Comparison of ENCODE assay signal across 29 mouse cellular contexts in the genomic region with DNA sequence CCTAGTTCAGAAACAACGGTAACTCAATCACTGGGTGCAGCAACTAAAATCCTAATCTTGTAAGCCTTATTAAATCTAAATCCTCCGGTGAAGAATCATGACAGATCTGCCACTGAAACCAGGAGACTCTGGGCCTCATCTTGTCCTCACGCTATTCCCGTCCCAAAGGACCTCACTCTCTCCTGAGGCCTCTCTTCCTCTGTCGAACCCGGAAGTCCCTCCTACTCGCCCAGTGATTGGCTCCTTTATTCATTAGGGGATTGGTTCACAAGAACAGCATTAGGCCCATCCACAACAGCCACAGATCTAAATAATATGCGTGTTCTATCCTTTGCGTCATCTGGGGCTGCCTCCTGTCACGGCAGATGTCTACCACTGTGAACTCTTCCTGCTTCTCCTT. TPM values are rescaled to one million over a fixed set of nuclear protein-coding genes. Genes with fewer than 3 reads are reported as not detected.
DNase-seq lines count a peak whose midpoint lies in the region; ATAC-seq and TF ChIP-seq lines count a peak whose summit lies in the region.
"Had no signal": no experiment of that assay in that cellular context is flagged by ENCODE, and none has a peak within 500 bp of the region (broad histone marks: within the 10 kb centered on the region; RNA-seq: fewer than 3 reads in every experiment).

No protein-coding gene starts in this region.

- H3K9me3 ChIP-seq in midbrain, embryonic 11.5 days (ENCODE audit: control insufficient read depth, low read length), result no peaks in the 10 kb centered on the region
- no peaks in the 10 kb centered on the region for H3K9me3 ChIP-seq in midbrain, embryonic 16.5 days (replicated peaks; ENCODE audit: control insufficient read depth, low read length, poor library complexity, severe bottlenecking)
- H3K9me3 ChIP-seq in ES-Bruce4 (replicated peaks; ENCODE audit: control insufficient read depth, insufficient read depth, low read length, poor library complexity, severe bottlenecking), result 0 out of 2 replicates have a peak, but pooled peaks cover 3% of the 10 kb centered on the region
- H3K9me3 ChIP-seq: forebrain, embryonic 10.5 days; forebrain, embryonic 13.5 days; G1E; heart, embryonic 10.5 days; heart, embryonic 13.5 days had no signal

- H3K9ac ChIP-seq in midbrain, embryonic 11.5 days (ENCODE audit: low read length), result no peak overlapping the region
- no peak overlapping the region for H3K9ac ChIP-seq in midbrain, embryonic 16.5 days (ENCODE audit: low read depth, low read length)
- H3K9ac ChIP-seq in ES-Bruce4 (ENCODE audit: low read depth, poor library complexity, severe bottlenecking), result 0 out of 2 replicates have a peak overlapping the region, but pooled peaks have one; percentile 12
- H3K9ac ChIP-seq: forebrain, embryonic 13.5 days; heart, embryonic 13.5 days; hindbrain, embryonic 14.5 days had no signal

- no peak overlapping the region for H3K4me3 ChIP-seq in midbrain, embryonic 11.5 days (ENCODE audit: low read depth, low read length)
- no peak overlapping the region for H3K4me3 ChIP-seq in midbrain, embryonic 16.5 days (ENCODE audit: low read depth, low read length)
- peak overlapping the region; percentile 26 for H3K4me3 ChIP-seq in ES-Bruce4 (ENCODE audit: low read depth, low read length)
- H3K4me3 ChIP-seq: forebrain, embryonic 10.5 days; forebrain, embryonic 13.5 days; heart, adult 2 months; heart, embryonic 10.5 days; heart, embryonic 13.5 days had no signal

- no peak overlapping the region for H3K4me2 ChIP-seq in midbrain, embryonic 11.5 days
- no peak overlapping the region for H3K4me2 ChIP-seq in midbrain, embryonic 16.5 days (ENCODE audit: low read length)
- H3K4me2 ChIP-seq: forebrain, embryonic 13.5 days; heart, embryonic 13.5 days; hindbrain, embryonic 14.5 days had no signal

- no peak for TF ChIP-seq EP300 in ES-Bruce4 (IDR thresholded peaks at IDR 0.05; ENCODE audit: insufficient read depth, low read depth, low read length)

- H3K4me1 ChIP-seq in midbrain, embryonic 11.5 days (ENCODE audit: control insufficient read depth, insufficient read depth, low read length), result no peaks in the 10 kb centered on the region
- H3K4me1 ChIP-seq in midbrain, embryonic 16.5 days (ENCODE audit: control insufficient read depth, insufficient read depth, low read length), result peaks cover 2% of the 10 kb centered on the region; the same call in 1 of the 2 replicates
- no peaks in the 10 kb centered on the region for H3K4me1 ChIP-seq in ES-Bruce4 (ENCODE audit: control insufficient read depth, insufficient read depth, low read length)
- H3K4me1 ChIP-seq: heart, embryonic 10.5 days; heart, embryonic 13.5 days had no signal

- DNase-seq in midbrain, embryonic 11.5 days (ENCODE audit: low spot score, missing footprints), result peak; percentile 66
- DNase-seq in R1 (ENCODE audit: low read depth, low spot score), result peak; percentile 84
- DNase-seq in left cerebral cortex, adult 8-10 months (ENCODE audit: low spot score in 2 of 2), result no peak
- DNase-seq in thymus, postnatal 4 days, result no peak
- DNase-seq in spleen, adult 12 weeks (ENCODE audit: low spot score), result no peak
- DNase-seq: adrenal gland, postnatal 10 days; adrenal gland, postnatal 36 days; B cell, adult 2 months; cerebellum, adult 18-20 months; cerebellum, adult 9-10 months; cerebellum, postnatal 14 days; gastrocnemius, postnatal 10 days; gastrocnemius, postnatal 36 days; heart, adult 2 months; heart, postnatal 14 days; heart, postnatal 4 days had no signal

- H3K27me3 ChIP-seq in midbrain, embryonic 11.5 days (ENCODE audit: control insufficient read depth, insufficient read depth, low read length), result no peaks in the 10 kb centered on the region
- no peaks in the 10 kb centered on the region for H3K27me3 ChIP-seq in midbrain, embryonic 16.5 days (ENCODE audit: control insufficient read depth, insufficient read depth, low read depth, low read length)
- H3K27me3 ChIP-seq in ES-Bruce4 (ENCODE audit: control insufficient read depth, insufficient read depth, low read length, poor library complexity, severe bottlenecking), result no peaks in the 10 kb centered on the region
- H3K27me3 ChIP-seq: CH12.LX; forebrain, embryonic 13.5 days; heart, embryonic 13.5 days had no signal

- 90% methylated on average over 10 of the region's 10 CpGs for WGBS in midbrain, embryonic 11.5 days
- WGBS in midbrain, embryonic 16.5 days, result 89% methylated on average over 10 of the region's 10 CpGs

- no peak for TF ChIP-seq POLR2A in ES-Bruce4 (IDR thresholded peaks at IDR 0.05; ENCODE audit: insufficient read depth, low read length)

- H3K36me3 ChIP-seq in midbrain, embryonic 11.5 days (ENCODE audit: control insufficient read depth, insufficient read depth, low read length), result no peaks in the 10 kb centered on the region
- H3K36me3 ChIP-seq in midbrain, embryonic 16.5 days (ENCODE audit: control insufficient read depth, insufficient read depth, low read length), result no peaks in the 10 kb centered on the region
- no peaks in the 10 kb centered on the region for H3K36me3 ChIP-seq in ES-Bruce4 (ENCODE audit: control insufficient read depth, insufficient read depth, low read length, poor library complexity, severe bottlenecking)
- H3K36me3 ChIP-seq: forebrain, embryonic 10.5 days; G1E; heart, embryonic 10.5 days; heart, embryonic 13.5 days had no signal

- no peak for TF ChIP-seq CTCF in ES-Bruce4 (IDR thresholded peaks at IDR 0.05; ENCODE audit: low read depth, low read length)

- no peak overlapping the region for H3K27ac ChIP-seq in midbrain, embryonic 11.5 days (ENCODE audit: low read depth, low read length)
- no peak overlapping the region for H3K27ac ChIP-seq in midbrain, embryonic 16.5 days (ENCODE audit: low read length)
- H3K27ac ChIP-seq in ES-Bruce4 (ENCODE audit: insufficient read depth, low read length), result no peak overlapping the region
- H3K27ac ChIP-seq: forebrain, embryonic 10.5 days; forebrain, embryonic 13.5 days; heart, adult 2 months; heart, embryonic 10.5 days; heart, embryonic 13.5 days; hindbrain, embryonic 14.5 days; hindbrain, postnatal 0 days had no signal

- no peak for ATAC-seq in midbrain, embryonic 11.5 days (ENCODE audit: low FRiP score)
- ATAC-seq in midbrain, embryonic 16.5 days, result no peak
- ATAC-seq: forebrain, embryonic 13.5 days; forebrain, embryonic 16.5 days; hindbrain, postnatal 0 days had no signal

RNA-seq across cellular contexts. Expression of gene Fsip1, which starts 14.8 kb away (rescaled TPM):
- 2.3 and 2.8 TPM in 2 replicates for polyA plus RNA-seq in midbrain, embryonic 11.5 days (2014; fragmentation: Nextera tagmentation; extraction: Ambion mirVana)
- polyA plus RNA-seq in midbrain, embryonic 16.5 days (2015; fragmentation: Nextera tagmentation; extraction: Ambion mirVana), result 2.6 and 3.6 TPM in 2 replicates
- polyA plus RNA-seq in ES-Bruce4 (2011; ENCODE audit: insufficient read depth, insufficient read length, low read depth, missing spikeins), result 3.1 and 3.3 TPM in 2 replicates
- total RNA-seq in left cerebral cortex, adult 8-10 months (2022), result 1 to 10 TPM in 2 of 4 experiments, under 1 TPM in 2; 0.41 to 1.3 (median 0.80) TPM
- total RNA-seq: gastrocnemius, adult 18-20 months; gastrocnemius, postnatal 10 days; gastrocnemius, postnatal 36 days; granulocyte monocyte progenitor cell, adult 5-6 weeks; heart, adult 2 months had no signal
- polyA plus RNA-seq: G1E; heart, embryonic 13.5 days had no signal

Comparison
In these comparisons a context has a peak if more than half of its experiments do, and no peak if none do; other contexts are left out.
1. DNase-seq: peak in midbrain, embryonic 11.5 days (single experiment) and R1 (single experiment); none in left cerebral cortex, adult 8-10 months (0 of 2), thymus, postnatal 4 days (single experiment) and spleen, adult 12 weeks (single experiment).